Mouse (Mus musculus) heart, adult 2 months (tissue): ENCODE measurements at regions not wholly inside any gene's neighbourhood (a gene's known extent, or its start where the extent isn't known, plus 50 kb on each side); places are given as distances from the start of the nearest gene placed in this dataset.

Experiments used
- DNase-seq, 2 experiments: peaks; one replicate each; pipeline ENCODE4 v3.0.0; 2021
- H3K27ac ChIP-seq: fragments of 200-600 bp; 2 replicates; pipeline ENCODE4 v1.8.1; 2022
- H3K27me3 ChIP-seq: fragments of 200-500 bp; 2 replicates; pipeline ENCODE4 v1.6.1; 2012; ENCODE audit warnings: mild to moderate bottlenecking, low read length, inconsistent platforms, mixed read lengths; ENCODE audit not compliant: control insufficient read depth, insufficient read depth
- H3K36me3 ChIP-seq: fragments of 200-500 bp; 2 replicates; pipeline ENCODE4 v1.6.1; 2012; ENCODE audit warnings: low read length, inconsistent platforms; ENCODE audit not compliant: control insufficient read depth, insufficient read depth
- H3K4me1 ChIP-seq: fragments of 200-500 bp; 2 replicates; pipeline ENCODE4 v1.6.1; 2011; ENCODE audit warnings: low read length; ENCODE audit not compliant: control insufficient read depth, insufficient read depth
- H3K4me3 ChIP-seq: fragments of 200-600 bp; 2 replicates; pipeline ENCODE4 v1.8.1; 2022
- H3K79me2 ChIP-seq: fragments of 200-500 bp; replicated peaks from 2 replicates; pipeline ENCODE4 v1.6.1; 2012; ENCODE audit warnings: mild to moderate bottlenecking, inconsistent platforms, low read length, moderate library complexity, mixed read lengths; ENCODE audit not compliant: control insufficient read depth, insufficient read depth
- H3K9ac ChIP-seq: fragments of 200-500 bp; 2 replicates; pipeline ENCODE4 v1.6.1; 2012; ENCODE audit warnings: low read depth, mild to moderate bottlenecking, control low read depth, inconsistent platforms, low read length, mixed read lengths
- CTCF ChIP-seq: fragments of 200-600 bp; IDR thresholded peaks from 2 replicates; pipeline ENCODE4 v1.8.1; 2022; ENCODE audit warnings: antibody characterized with exemption, mild to moderate bottlenecking, moderate library complexity
- EP300 ChIP-seq: fragments of 200-500 bp; IDR thresholded peaks from 2 replicates; pipeline ENCODE4 v1.6.1; 2011; ENCODE audit warnings: low read depth, low read length, control low read depth; ENCODE audit not compliant: insufficient read depth
- POLR2A ChIP-seq: fragments of 200-500 bp; IDR thresholded peaks from 2 replicates; pipeline ENCODE4 v1.6.1; 2011; ENCODE audit warnings: mild to moderate bottlenecking, low read depth, low read length, control low read depth; ENCODE audit not compliant: insufficient read depth
- WGBS: fragments of 180-500 bp; shearing (Covaris S2); methylation state at CpG from one replicate; pipeline ENCODE4 v1.1.7; 2018; 5-methylcytosine and 5-hydroxymethylcytosine counted together
- intact Hi-C: fragments of 180-260 bp; cut with DNase I; formaldehyde crosslinking; loops from one replicate; pipeline ENCODE4 v1.15.1; 2025

GRCm38 (mm10) chr12:51095974-51096373, 251.9 kb upstream of the G2e3 start:
- WGBS, result 73% methylated on average over 4 of the region's 4 CpGs
- intact Hi-C loops, result no loop called here

GRCm38 (mm10) chr12:51089324-51089723, 258.5 kb upstream of the G2e3 start:
- no peak for DNase-seq

More at GRCm38 (mm10) chr12:51095974-51096373, 251.9 kb upstream of the G2e3 start:
- H3K27ac ChIP-seq, result no peak overlapping the region
- H3K4me1 ChIP-seq, result no peaks in the 10 kb centered on the region
- no peaks in the 10 kb centered on the region for H3K79me2 ChIP-seq
- H3K9ac ChIP-seq, result no peak overlapping the region
- H3K36me3 ChIP-seq, result no peaks in the 10 kb centered on the region
- no peak overlapping the region for H3K4me3 ChIP-seq
- no peak for TF ChIP-seq POLR2A
- no peak for TF ChIP-seq EP300
- TF ChIP-seq CTCF, result no peak
- no peaks in the 10 kb centered on the region for H3K27me3 ChIP-seq
- no peak for DNase-seq

DNA sequence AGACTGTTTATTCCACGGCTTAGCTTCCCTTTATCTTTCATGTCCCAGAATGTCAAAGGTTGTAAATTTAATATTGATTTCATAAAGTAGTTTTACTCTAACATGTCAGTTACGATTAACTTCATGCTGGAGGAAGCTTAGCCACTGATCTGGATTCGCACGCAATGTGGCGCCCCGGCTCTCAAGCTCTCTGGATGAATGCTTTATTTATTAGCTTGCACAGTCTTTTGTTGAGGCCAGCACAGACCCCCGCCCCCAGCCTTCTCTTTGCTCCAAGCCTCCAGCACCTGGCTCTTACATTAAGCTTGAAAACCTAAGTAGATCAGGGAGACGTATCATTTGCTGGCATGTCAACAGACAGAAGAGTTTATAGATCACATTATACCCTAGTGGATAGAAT, 266.1 kb upstream of the G2e3 start:
- H3K79me2 ChIP-seq, result no peaks in the 10 kb centered on the region
- H3K36me3 ChIP-seq, result no peaks in the 10 kb centered on the region
- H3K27me3 ChIP-seq, result no peaks in the 10 kb centered on the region
- no peak overlapping the region for H3K27ac ChIP-seq
- no peaks in the 10 kb centered on the region for H3K4me1 ChIP-seq
- H3K9ac ChIP-seq, result no peak overlapping the region
- 88% methylated on average over 8 of the region's 8 CpGs for WGBS
- DNase-seq, result no peak
- no peak for TF ChIP-seq CTCF
- no peak for TF ChIP-seq EP300
- TF ChIP-seq POLR2A, result no peak
- no peak overlapping the region for H3K4me3 ChIP-seq
- intact Hi-C loops, result no loop called here

More at GRCm38 (mm10) chr12:51089324-51089723, 258.5 kb upstream of the G2e3 start:
- intact Hi-C loops, result no loop called here
- Histone ChIP-seq H3K9ac (no peak overlapping the region), H3K4me1 (no peaks in the 10 kb centered on the region), H3K79me2 (no peaks in the 10 kb centered on the region), H3K27ac (no peak overlapping the region), H3K27me3 (no peaks in the 10 kb centered on the region), H3K4me3 (no peak overlapping the region), H3K36me3 (no peaks in the 10 kb centered on the region)
- no peak for TF ChIP-seq POLR2A
- TF ChIP-seq EP300, result no peak
- no peak for TF ChIP-seq CTCF
- 80% methylated on average over 7 of the region's 7 CpGs for WGBS

DNA sequence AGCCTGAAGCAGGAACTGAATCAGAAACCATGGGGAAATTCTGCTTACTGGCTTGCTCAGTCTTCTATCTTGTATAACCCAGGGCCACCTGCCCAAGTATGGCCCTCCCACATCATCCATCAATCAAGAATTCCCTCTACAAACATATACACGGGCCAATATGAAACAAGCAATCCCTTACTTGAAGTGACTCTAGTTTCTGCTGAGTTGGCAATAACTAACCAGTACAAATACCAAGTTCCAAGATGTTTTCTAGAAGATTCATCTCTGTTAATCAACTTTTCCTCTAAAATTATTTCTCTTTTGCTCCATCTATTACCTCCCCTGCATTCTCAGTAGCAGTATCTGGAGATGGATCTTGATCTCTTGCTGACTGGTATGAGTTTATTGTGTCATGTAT, 274.4 kb upstream of the G2e3 start:
- no peak for DNase-seq
- Histone ChIP-seq H3K4me3 (no peak overlapping the region), H3K4me1 (no peaks in the 10 kb centered on the region), H3K36me3 (no peaks in the 10 kb centered on the region), H3K27ac (no peak overlapping the region), H3K79me2 (no peaks in the 10 kb centered on the region), H3K9ac (no peak overlapping the region), H3K27me3 (no peaks in the 10 kb centered on the region)
- intact Hi-C loops, result no loop called here
- WGBS, result 71% methylated on average over 1 of the region's 1 CpGs
- TF ChIP-seq CTCF (no peak), POLR2A (no peak), EP300 (no peak)

- Histone ChIP-seq H3K27ac (no peak overlapping the region), H3K79me2 (no peaks in the 10 kb centered on the region), H3K9ac (no peak overlapping the region), H3K4me3 (no peak overlapping the region), H3K4me1 (no peaks in the 10 kb centered on the region), H3K27me3 (no peaks in the 10 kb centered on the region), H3K36me3 (no peaks in the 10 kb centered on the region)
- 86% methylated on average over 3 of the region's 3 CpGs for WGBS
- no peak for DNase-seq
- TF ChIP-seq POLR2A (no peak), EP300 (no peak), CTCF (no peak)
- intact Hi-C loops, result no loop called here
These were observed 286.9 kb upstream of the G2e3 start for GRCm38 (mm10) chr12:51060931-51061330.

- Histone ChIP-seq H3K9ac (no peak overlapping the region), H3K27me3 (no peaks in the 10 kb centered on the region), H3K36me3 (no peaks in the 10 kb centered on the region), H3K4me1 (no peaks in the 10 kb centered on the region), H3K4me3 (peak overlapping the region; percentile 22; the same call in 1 of the 2 replicates), H3K79me2 (no peaks in the 10 kb centered on the region), H3K27ac (no peak overlapping the region; the same call in 1 of the 2 replicates)
- WGBS, result 12% methylated on average over 12 of the region's 12 CpGs
- peak; percentile 9 to 23 for DNase-seq
- TF ChIP-seq CTCF (no peak), EP300 (no peak), POLR2A (no peak)
- intact Hi-C loops, result no loop called here
These were observed 289.3 kb upstream of the G2e3 start for GRCm38 (mm10) chr12:51058569-51058968.
